Mouse (Mus musculus) midbrain, embryonic 14.5 days (tissue): ENCODE results near the gene Swap70. TPM values are rescaled to one million over a fixed set of nuclear protein-coding genes. Genes with fewer than 3 reads are reported as not detected.

ENCODE experiments used
- ATAC-seq: fragments of 200-750 bp; cut with Nextera tagmentation; 2 replicates; pipeline ENCODE4 v1.8.0; 2017; ENCODE audit warnings: moderate number of reproducible peaks, moderate library complexity; ENCODE audit not compliant: low FRiP score, low TSS enrichment
- DNase-seq: peaks from one replicate; pipeline ENCODE4 v3.0.0-alpha.2; 2015
- H3K27ac ChIP-seq: fragments of 300-500 bp; sonication (generic); replicated peaks from 2 replicates; pipeline ENCODE4 v1.5.1; 2014; ENCODE audit warnings: mild to moderate bottlenecking, low read depth, low read length, moderate library complexity
- H3K27me3 ChIP-seq: fragments of 300-500 bp; sonication (generic); 2 replicates; pipeline ENCODE4 v1.6.1; 2014; ENCODE audit warnings: low read length, control low read depth, mixed read lengths; ENCODE audit not compliant: control insufficient read depth, insufficient read depth
- H3K36me3 ChIP-seq: fragments of 300-500 bp; sonication (generic); 2 replicates; pipeline ENCODE4 v1.6.1; 2014; ENCODE audit warnings: low read length, control low read depth; ENCODE audit not compliant: control insufficient read depth, insufficient read depth
- H3K4me1 ChIP-seq: fragments of 300-500 bp; sonication (generic); 2 replicates; pipeline ENCODE4 v1.6.1; 2014; ENCODE audit warnings: mild to moderate bottlenecking, antibody characterized with exemption, low read length, control low read depth; ENCODE audit not compliant: control insufficient read depth, insufficient read depth
- H3K4me2 ChIP-seq: fragments of 300-500 bp; sonication (generic); 2 replicates; pipeline ENCODE4 v1.6.1; 2014; ENCODE audit warnings: mild to moderate bottlenecking, low read length, moderate library complexity
- H3K4me3 ChIP-seq: fragments of 300-500 bp; sonication (generic); replicated peaks from 2 replicates; pipeline ENCODE4 v1.5.1; 2014; ENCODE audit warnings: low read depth, low read length
- H3K9ac ChIP-seq: fragments of 300-500 bp; sonication (generic); replicated peaks from 2 replicates; pipeline ENCODE4 v1.6.1; 2014; ENCODE audit warnings: mild to moderate bottlenecking, low read length, moderate library complexity
- H3K9me3 ChIP-seq: fragments of 300-500 bp; sonication (generic); 2 replicates; pipeline ENCODE4 v1.6.1; 2016; ENCODE audit warnings: low read length, control low read depth, mixed read lengths; ENCODE audit not compliant: control insufficient read depth
- WGBS: fragments of 180-500 bp; shearing (Covaris S2); extraction: QIAGEN DNeasy Blood & Tissue Kit; methylation state at CpG from one replicate; pipeline ENCODE4 v1.1.7; 2014; 5-methylcytosine and 5-hydroxymethylcytosine counted together
- polyA plus RNA-seq: library from polyadenylated mRNA; unstranded; fragments of >200 nt; fragmentation: Nextera tagmentation; extraction: Ambion mirVana; gene quantifications from 2 replicates; pipeline ENCODE4 v1.2.1, GENCODE M21; 2014

Swap70 gene
- polyA plus RNA-seq, 1 experiment from 2014 or later, result 8.4 TPM

DNA sequence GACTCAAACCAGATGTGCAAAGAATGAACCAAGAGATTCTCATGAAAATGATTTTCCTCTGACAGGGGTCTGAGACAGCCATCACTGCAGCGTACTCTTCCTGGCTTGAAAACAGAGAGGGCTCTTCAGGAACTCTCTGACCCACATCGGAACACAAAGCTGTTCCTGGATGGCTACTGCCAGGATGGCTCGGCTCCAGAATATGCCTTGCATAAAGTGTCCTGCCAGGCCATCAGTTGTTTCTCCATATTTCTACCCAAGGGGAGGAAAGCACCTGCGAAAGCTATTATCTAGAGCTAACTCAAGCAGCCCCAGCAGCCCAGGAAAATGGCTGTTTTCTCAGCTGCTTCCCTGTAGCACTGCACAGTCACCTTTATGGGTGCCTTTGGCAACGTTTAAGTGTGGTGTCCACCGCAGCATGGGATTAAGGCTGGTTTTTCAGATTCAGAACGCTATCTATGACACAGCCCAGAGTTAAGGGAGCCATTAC, 92.9 kb downstream of the Swap70 start:
- H3K27me3 ChIP-seq, result no peaks in the 10 kb centered on the region
- 95% methylated on average over 7 of the region's 7 CpGs for WGBS
- no peak overlapping the region for H3K4me3 ChIP-seq
- DNase-seq, result no peak
- ATAC-seq, result no peak
- no peaks in the 10 kb centered on the region for H3K9me3 ChIP-seq
- H3K4me1 ChIP-seq, result no peaks in the 10 kb centered on the region
- peaks cover 93% of the 10 kb centered on the region for H3K36me3 ChIP-seq
- no peak overlapping the region for H3K4me2 ChIP-seq
- H3K9ac ChIP-seq, result no peak overlapping the region
- no peak overlapping the region for H3K27ac ChIP-seq

DNA sequence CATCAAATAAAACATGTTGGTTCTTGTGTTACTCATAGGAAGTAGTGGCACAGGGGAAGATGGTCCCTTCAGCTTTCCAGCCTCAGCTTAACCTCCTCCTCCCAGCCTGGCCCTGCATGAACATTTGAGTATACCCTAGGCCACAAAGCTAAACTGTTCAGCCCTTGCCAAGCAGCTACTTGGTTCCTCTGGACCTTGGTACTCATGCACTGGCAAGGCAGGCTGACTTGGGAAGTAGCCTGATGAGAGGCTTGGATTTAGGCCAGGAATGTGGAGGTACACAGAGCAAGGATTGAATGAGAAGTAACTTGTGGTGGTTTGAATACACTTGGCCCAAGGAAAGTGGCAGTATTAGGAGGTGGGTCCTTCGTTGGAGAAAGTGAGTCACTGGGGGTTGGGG, 93.8 kb downstream of the Swap70 start:
- Histone ChIP-seq H3K4me3 (no peak overlapping the region), H3K4me1 (no peaks in the 10 kb centered on the region), H3K36me3 (peaks cover 91% of the 10 kb centered on the region), H3K9ac (no peak overlapping the region), H3K9me3 (no peaks in the 10 kb centered on the region), H3K27ac (no peak overlapping the region), H3K4me2 (no peak overlapping the region), H3K27me3 (no peaks in the 10 kb centered on the region)
- DNase-seq, result no peak
- no peak for ATAC-seq
- 81% methylated on average over 1 of the region's 1 CpGs for WGBS

DNA sequence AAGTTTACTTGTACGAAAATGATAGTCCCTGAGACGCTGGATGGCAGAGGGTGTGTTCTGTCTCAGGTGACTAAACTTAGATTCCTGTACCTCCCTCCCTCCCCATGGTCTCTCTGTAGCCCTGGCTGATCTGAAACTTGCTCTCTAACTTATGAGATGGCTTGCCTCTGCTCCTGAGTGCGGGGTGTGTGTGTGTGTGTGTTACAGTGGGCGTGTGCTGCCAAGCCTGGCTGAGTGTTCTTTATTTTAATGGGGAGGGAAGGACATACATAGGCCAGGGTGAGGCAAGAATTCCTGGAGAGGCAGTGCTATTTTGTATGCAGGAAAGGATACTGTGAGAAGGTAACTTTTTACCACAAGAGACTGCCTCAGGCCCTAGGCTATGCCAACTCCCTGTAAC, 95.9 kb downstream of the Swap70 start:
- Histone ChIP-seq H3K27me3 (no peaks in the 10 kb centered on the region), H3K4me1 (no peaks in the 10 kb centered on the region), H3K9ac (no peak overlapping the region), H3K4me2 (no peak overlapping the region), H3K36me3 (peaks cover 85% of the 10 kb centered on the region), H3K9me3 (no peaks in the 10 kb centered on the region), H3K27ac (no peak overlapping the region), H3K4me3 (no peak overlapping the region)
- WGBS, result 94% methylated on average over 4 of the region's 4 CpGs
- DNase-seq (no peak), ATAC-seq (no peak)

DNA sequence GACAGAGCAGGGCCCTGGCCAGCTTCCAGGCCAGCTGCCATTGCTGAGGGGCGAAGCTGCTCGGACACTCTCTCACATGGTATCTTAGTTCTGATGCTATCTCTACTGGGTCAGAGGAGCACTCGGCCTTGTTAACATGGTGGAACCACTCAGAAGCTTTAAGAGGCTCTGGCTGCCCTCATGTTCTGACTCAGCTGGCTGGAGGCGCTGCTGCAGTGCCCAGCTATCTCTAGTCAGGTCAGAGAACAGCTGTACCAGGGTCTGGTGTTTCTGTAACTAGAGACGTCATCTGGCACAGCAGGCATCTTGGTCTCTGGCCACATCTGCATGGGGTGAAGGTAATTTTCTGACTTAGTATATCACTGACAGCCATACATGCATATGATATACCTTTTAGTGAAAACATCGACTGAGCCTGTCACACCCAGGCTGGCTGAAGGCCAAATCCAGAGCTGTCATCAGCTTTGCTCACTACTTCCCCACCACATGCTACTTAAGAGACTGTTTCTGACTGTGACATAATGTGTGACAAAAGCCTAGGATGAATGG, 97.5 kb downstream of the Swap70 start:
- no peak for ATAC-seq

DNA sequence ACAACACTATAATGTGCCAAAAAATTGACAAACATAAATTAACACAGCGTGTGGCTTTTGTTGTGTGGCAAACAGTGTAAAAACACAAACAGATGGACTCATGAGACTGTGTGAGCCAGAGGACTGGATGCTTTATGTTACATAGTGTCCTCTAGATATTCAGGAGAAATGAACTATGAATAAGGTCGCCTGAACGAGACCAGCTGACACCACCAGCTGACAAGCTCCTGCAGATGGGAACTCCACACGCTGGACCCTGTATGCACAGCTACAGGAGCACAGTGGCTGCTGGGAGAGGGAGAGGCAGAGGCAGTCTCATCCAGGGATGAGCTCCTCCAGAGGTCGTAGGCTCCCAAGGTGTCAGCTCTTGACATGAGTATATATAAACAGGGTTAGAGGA, 99.6 kb downstream of the Swap70 start:
- Histone ChIP-seq H3K4me3 (no peak overlapping the region), H3K4me1 (no peaks in the 10 kb centered on the region), H3K4me2 (no peak overlapping the region), H3K27me3 (no peaks in the 10 kb centered on the region), H3K36me3 (peaks cover 86% of the 10 kb centered on the region), H3K27ac (no peak overlapping the region), H3K9ac (no peak overlapping the region), H3K9me3 (peaks cover 7% of the 10 kb centered on the region)
- ATAC-seq (no peak), DNase-seq (no peak)
- WGBS, result 77% methylated on average over 5 of the region's 5 CpGs

More for the DNA sequence above, 97.5 kb downstream of the Swap70 start:
- H3K27me3 ChIP-seq, result no peaks in the 10 kb centered on the region
- H3K9ac ChIP-seq, result no peak overlapping the region
- no peak for DNase-seq
- no peak overlapping the region for H3K27ac ChIP-seq
- no peak overlapping the region for H3K4me2 ChIP-seq
- H3K4me3 ChIP-seq, result no peak overlapping the region
- H3K4me1 ChIP-seq, result no peaks in the 10 kb centered on the region
- H3K9me3 ChIP-seq, result no peaks in the 10 kb centered on the region
- 90% methylated on average over 6 of the region's 6 CpGs for WGBS
- peaks cover 84% of the 10 kb centered on the region for H3K36me3 ChIP-seq

DNA sequence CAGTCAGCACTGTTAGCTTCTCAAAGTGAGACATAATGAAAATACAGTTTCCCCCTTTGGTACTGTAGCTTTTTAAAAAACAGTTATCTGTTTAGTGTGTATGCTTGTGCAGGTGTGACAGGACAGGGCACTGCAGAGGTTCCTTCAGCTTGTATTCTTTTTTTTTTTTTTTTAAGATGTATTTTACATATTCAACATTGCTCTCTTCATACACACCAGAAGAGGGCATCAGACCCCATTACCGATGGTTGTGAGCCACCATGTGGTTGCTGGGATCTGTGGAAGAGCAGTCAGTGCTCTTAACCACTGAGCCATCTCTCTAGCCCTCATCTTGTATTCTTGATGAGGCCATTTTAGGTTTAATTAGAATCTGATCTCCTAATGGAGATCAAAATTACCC, 103.3 kb downstream of the Swap70 start:
- no peak for DNase-seq
- Histone ChIP-seq H3K27me3 (no peaks in the 10 kb centered on the region), H3K36me3 (peaks cover 89% of the 10 kb centered on the region), H3K4me1 (no peaks in the 10 kb centered on the region), H3K9me3 (peaks cover 7% of the 10 kb centered on the region), H3K4me2 (no peak overlapping the region), H3K9ac (no peak overlapping the region), H3K27ac (no peak overlapping the region), H3K4me3 (no peak overlapping the region)
- no peak for ATAC-seq
- WGBS, result 94% methylated on average over 1 of the region's 1 CpGs

DNA sequence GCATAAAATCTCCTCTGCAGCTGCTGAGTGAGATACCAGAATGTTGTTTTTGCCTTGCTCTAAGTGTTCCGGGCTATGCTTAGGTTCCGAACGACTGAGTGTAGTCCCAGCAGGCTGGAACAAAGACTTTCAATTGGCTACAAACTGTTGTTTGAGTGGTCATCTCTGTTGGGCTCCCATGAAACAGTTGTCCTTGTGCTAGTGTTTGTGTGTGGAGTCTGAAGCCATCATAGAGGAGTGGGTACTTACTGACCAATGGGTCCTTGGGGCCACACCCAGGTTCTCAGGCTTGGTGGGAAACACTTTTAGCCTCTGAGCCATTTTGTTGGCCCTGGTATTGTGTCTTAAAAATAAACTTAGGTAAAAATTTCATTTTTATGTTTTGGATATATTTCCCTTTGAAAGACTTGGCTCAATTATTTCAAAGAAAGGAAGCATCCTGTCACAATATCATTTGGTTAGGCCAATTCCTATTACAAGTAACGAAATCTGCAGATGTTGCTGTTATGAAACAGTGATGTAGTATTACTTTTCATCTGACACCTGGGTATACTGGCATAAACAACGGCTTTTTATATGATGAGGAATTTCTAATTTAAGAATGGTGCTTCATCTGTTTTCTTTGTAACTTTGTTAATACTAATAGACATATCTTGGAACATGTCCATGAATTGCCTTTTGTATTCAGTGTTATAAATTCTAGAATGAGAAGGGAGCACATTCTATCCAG, 104.0 kb downstream of the Swap70 start:
- Histone ChIP-seq H3K4me2 (no peak overlapping the region), H3K4me1 (no peaks in the 10 kb centered on the region), H3K9me3 (peaks cover 7% of the 10 kb centered on the region), H3K4me3 (no peak overlapping the region), H3K36me3 (peaks cover 89% of the 10 kb centered on the region), H3K9ac (no peak overlapping the region), H3K27ac (no peak overlapping the region), H3K27me3 (no peaks in the 10 kb centered on the region)
- WGBS, result 98% methylated on average over 5 of the region's 5 CpGs
- ATAC-seq (no peak), DNase-seq (no peak)
